Comparison of ENCODE assay signal across 21 mouse cellular contexts in the genomic region with DNA sequence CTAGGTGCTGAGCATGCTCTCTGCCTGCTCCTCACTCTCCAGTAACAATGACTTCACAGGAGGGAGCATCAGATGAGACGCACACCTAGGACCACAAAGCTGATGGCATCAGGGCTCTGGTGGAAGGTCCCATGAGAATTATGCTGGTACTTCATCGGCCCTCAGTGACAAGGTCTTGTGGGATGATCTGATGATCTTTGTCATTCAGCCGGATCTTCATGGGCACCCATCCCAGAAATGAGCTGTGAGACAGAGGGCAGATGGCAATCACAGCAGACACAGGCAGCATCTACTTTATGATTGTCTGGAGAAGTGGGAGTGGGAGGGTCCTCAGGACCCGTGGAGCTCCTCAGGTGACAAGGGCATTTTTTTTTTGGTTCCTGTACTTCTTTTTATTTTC.
A peak's percentile ranks its signal among the peaks of the same experiment; 100 is the strongest.
DNase-seq lines count a peak whose midpoint lies in the region; TF ChIP-seq lines count a peak whose summit lies in the region.
"Had no signal": no experiment of that assay in that cellular context is flagged by ENCODE, and none has a peak within 500 bp of the region (broad histone marks: within the 10 kb centered on the region; RNA-seq: fewer than 3 reads in every experiment).

No protein-coding gene starts in this region.

- H3K36me3 ChIP-seq in kidney, adult 2 months (ENCODE audit: control insufficient read depth, insufficient read depth, low read length), result no peaks in the 10 kb centered on the region
- H3K36me3 ChIP-seq: embryonic facial prominence, embryonic 13.5 days; forebrain, embryonic 10.5 days; kidney, embryonic 15.5 days; limb, embryonic 13.5 days had no signal

- no peak overlapping the region for H3K4me3 ChIP-seq in kidney, adult 2 months (ENCODE audit: insufficient read depth, low read depth, low read length)
- H3K4me3 ChIP-seq: embryonic facial prominence, embryonic 13.5 days; forebrain, embryonic 10.5 days; heart, adult 2 months; kidney, embryonic 15.5 days; limb, embryonic 13.5 days had no signal

- DNase-seq in adrenal gland, postnatal 14 days, result peak; percentile 34
- DNase-seq in adrenal gland, postnatal 4 days (ENCODE audit: low spot score in 2 of 2), result no peak
- DNase-seq in cerebellum, postnatal 36 days, result peak; percentile 10 to 20
- no peak for DNase-seq in cerebellum, adult 11 months
- DNase-seq in kidney, adult 2 months, result peak; percentile 11
- DNase-seq in kidney, adult 8-10 months, result no peak
- peak; percentile 61 for DNase-seq in MN1 (ENCODE audit: low spot score)
- no peak for DNase-seq in thymus, postnatal 25 days
- DNase-seq: cerebellum, adult 18-20 months; forebrain, postnatal 0 days; heart, adult 2 months; heart, postnatal 14 days; kidney, postnatal 25 days; midbrain, embryonic 14.5 days; right cerebral cortex, adult 18-20 months; spleen, adult 18-20 months; thymus, postnatal 14 days had no signal

- H3K27ac ChIP-seq in kidney, adult 2 months (ENCODE audit: insufficient read depth, low read depth, low read length), result no peak overlapping the region
- H3K27ac ChIP-seq: embryonic facial prominence, embryonic 13.5 days; forebrain, embryonic 10.5 days; heart, adult 2 months; kidney, embryonic 15.5 days; limb, embryonic 13.5 days had no signal

- no peaks in the 10 kb centered on the region for H3K27me3 ChIP-seq in kidney, adult 2 months (replicated peaks; ENCODE audit: control insufficient read depth, insufficient read depth, low read length)
- H3K27me3 ChIP-seq: embryonic facial prominence, embryonic 13.5 days; kidney, embryonic 15.5 days; limb, embryonic 13.5 days had no signal

- TF ChIP-seq POLR2A in kidney, adult 2 months (IDR thresholded peaks at IDR 0.05; ENCODE audit: low read depth, low read length), result no peak

- TF ChIP-seq CTCF in kidney, adult 2 months (conservative IDR thresholded peaks at IDR 0.05; ENCODE audit: insufficient read depth, insufficient read length, low read depth, low read length), result no peak

- whole genome bisulfite sequencing in kidney, adult 2 months, result 35% methylated on average over 4 of the region's 4 CpGs

- H3K4me1 ChIP-seq in kidney, adult 2 months (ENCODE audit: control insufficient read depth, insufficient read depth, low read length), result no peaks in the 10 kb centered on the region

Comparison
In these comparisons a context has a peak if more than half of its experiments do, and no peak if none do; other contexts are left out.
1. DNase-seq: peak in adrenal gland, postnatal 14 days (single experiment), cerebellum, postnatal 36 days (2 of 2), kidney, adult 2 months (single experiment) and MN1 (single experiment); none in adrenal gland, postnatal 4 days (0 of 2), cerebellum, adult 11 months (single experiment), kidney, adult 8-10 months (0 of 2) and thymus, postnatal 25 days (single experiment).